Mouse (Mus musculus) lung, adult 2 months (tissue): ENCODE results near the gene Spata25. TPM values are rescaled to one million over a fixed set of nuclear protein-coding genes. Genes with fewer than 3 reads are reported as not detected.

Experiments
- DNase-seq: peaks from one replicate; pipeline ENCODE4 v3.0.0; 2022
- H3K4me1 ChIP-seq: fragments of 200-500 bp; 2 replicates; pipeline ENCODE4 v1.6.1; 2011; ENCODE audit warnings: low read length; ENCODE audit not compliant: control insufficient read depth, insufficient read depth
- H3K4me3 ChIP-seq: fragments of 200-500 bp; replicated peaks from 2 replicates; pipeline ENCODE3; 2011; ENCODE audit warnings: low read depth, mild to moderate bottlenecking, control low read depth, low read length; ENCODE audit errors: extremely low read depth
- CTCF ChIP-seq: fragments of 200-500 bp; IDR thresholded peaks from 2 replicates; pipeline ENCODE4 v1.5.1; 2011; ENCODE audit warnings: mild to moderate bottlenecking, low read length, control low read depth; ENCODE audit not compliant: insufficient read depth
- POLR2A ChIP-seq: fragments of 200-500 bp; IDR thresholded peaks from 2 replicates; pipeline ENCODE4 v1.6.1; 2011; ENCODE audit warnings: low read depth, mild to moderate bottlenecking, control low read depth, low read length, borderline replicate concordance; ENCODE audit errors: extremely low read depth
- WGBS: fragments of 180-500 bp; shearing (Covaris S2); methylation state at CpG from one replicate; pipeline ENCODE4 v1.1.7; 2018; 5-methylcytosine and 5-hydroxymethylcytosine counted together
- polyA plus RNA-seq: library from polyadenylated mRNA; depleted of rRNA; stranded (reverse); fragments of >200 nt; gene quantifications from 2 replicates; pipeline ENCODE4 v1.2.3, GENCODE M21; 2012

Gene Spata25
- polyA plus RNA-seq, 1 experiment, result 0.54 TPM

DNA sequence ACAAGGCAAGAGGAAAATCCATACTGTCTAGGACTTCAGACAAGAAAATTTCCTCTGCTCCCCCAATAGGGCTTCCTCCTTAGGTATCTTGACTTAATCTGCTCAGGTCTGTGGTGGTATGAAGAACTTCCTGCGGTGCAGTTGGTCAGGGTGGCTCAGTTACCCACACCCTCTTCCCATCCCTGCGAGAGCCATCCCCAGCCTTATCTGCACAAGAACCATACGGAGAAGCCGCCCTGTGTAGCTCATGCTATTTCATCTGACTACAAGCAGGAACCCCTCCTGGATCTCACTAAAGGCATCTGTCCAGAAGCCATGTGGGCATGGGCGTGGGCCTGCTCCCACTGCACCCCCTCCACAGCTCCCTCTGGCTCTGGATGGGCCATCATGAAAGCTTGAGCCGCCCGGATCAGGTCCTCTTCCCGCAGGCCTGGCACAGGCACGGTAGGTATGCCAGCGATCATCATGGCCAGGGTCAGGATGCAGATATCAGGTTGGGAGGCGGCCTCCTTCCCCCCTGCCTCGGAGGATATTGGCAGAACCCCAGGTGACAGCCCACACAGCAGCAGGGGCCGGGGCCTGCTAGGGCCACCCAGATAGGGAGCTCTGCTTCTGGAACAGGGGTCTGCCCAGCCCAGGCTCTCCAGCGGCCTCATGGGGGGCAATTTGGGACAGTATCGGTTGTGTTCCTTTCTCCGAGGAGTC is 1.0 kb downstream of the Spata25 start:
- WGBS, result 84% methylated on average over 16 of the region's 16 CpGs
- H3K4me3 ChIP-seq, result no peak overlapping the region
- DNase-seq, result no peak
- H3K4me1 ChIP-seq, result no peaks in the 10 kb centered on the region
- TF ChIP-seq CTCF (no peak), POLR2A (no peak)

DNA sequence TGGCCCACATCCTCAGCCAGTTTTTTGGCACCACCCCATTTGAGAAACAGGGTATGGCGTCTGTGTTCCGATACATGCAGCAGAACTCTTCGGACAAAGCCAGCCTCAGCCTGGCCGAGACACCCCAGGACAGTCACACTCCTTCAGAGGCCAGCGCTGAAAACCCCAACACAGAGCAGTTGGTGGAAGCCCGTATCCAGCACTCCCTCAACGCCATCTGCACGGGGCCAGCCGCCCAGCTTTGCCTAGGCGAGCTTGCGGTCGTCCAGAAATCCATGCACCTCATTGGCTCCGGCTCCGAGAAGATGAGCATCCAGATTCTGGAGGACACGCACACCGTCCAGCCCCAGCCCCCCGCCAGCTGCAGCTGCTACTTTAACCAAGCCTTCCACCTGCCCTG is 2.8 kb downstream of the Spata25 start:
- 94% methylated on average over 17 of the region's 17 CpGs for WGBS
- TF ChIP-seq POLR2A (no peak), CTCF (no peak)
- H3K4me1 ChIP-seq, result no peaks in the 10 kb centered on the region; the same call in 1 of the 2 replicates
- H3K4me3 ChIP-seq, result no peak overlapping the region
- no peak for DNase-seq

- TF ChIP-seq CTCF (no peak), POLR2A (no peak)
- Histone ChIP-seq H3K4me1 (no peaks in the 10 kb centered on the region; the same call in 1 of the 2 replicates), H3K4me3 (no peak overlapping the region)
- no peak for DNase-seq
- 87% methylated on average over 4 of the region's 4 CpGs for WGBS
Observed at GRCm38 (mm10) chr2:164823969-164824368, 4.4 kb downstream of the Spata25 start.

DNA sequence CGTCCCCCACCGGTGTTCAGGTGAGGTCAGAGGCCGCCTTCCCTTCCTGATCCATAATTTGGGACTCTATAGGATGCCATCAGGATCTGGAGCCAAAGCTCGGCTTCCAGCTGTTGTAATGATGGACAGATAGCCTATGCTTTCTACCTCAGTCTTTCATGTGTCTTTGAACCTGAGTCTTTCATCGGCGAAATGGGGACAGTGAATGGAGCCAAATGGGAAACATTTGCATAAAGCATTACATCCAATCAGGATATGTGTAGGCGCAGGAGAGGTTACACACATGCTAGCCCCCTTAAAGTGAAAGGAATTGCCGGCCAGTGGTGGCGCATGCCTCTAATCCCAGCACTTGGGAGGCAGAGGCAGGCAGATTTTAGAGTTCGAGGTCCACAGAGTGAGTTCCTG is 5.2 kb downstream of the Spata25 start:
- no peak for DNase-seq
- TF ChIP-seq POLR2A, result no peak
- no peak for TF ChIP-seq CTCF
- H3K4me3 ChIP-seq, result peak overlapping the region; percentile 93
- whole genome bisulfite sequencing, result under 1% methylated on average over 10 of the region's 10 CpGs
- no peaks in the 10 kb centered on the region; the same call in 1 of the 2 replicates for H3K4me1 ChIP-seq

DNA sequence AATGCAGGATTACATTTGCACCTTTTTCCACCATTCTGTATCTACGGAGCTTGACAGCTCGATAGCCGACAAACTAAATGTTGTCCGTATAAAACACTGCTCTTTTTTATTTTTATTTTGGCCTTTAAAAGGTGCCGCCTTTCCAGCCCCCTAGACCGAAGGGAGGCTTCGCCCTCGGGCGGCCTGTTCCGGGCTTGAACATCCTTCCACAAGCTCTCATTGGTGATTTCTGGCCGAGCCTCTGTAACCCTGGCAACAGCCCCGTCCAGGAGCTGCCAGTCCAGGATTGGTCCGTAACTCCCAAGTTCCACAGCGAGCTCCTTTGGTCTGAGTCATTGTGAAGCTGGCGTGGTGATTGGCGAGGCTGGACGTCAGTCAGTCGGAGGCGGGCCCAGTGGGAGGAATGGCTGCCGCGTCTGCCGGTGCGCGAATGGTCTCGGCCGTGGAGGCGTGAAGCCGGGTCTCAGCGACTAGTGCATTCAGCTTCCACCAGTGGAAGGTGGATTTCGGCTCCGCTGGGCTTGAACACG is 5.6 kb downstream of the Spata25 start, which contains the start of gene Zswim1:
Gene Zswim1, plus strand, starts transcription at position 51 of the 530 bp plus-strand sequence.
- peak; percentile 83; the same call in 1 of the 2 replicates for TF ChIP-seq POLR2A
- TF ChIP-seq CTCF, result no peak
- peak within 1 kb of the TSS; percentile 93 for H3K4me3 ChIP-seq
- WGBS, result 1% methylated on average over 32 of the region's 32 CpGs
- H3K4me1 ChIP-seq, result no peaks in the 10 kb centered on the region; the same call in none of the 2 replicates
- peak; percentile 100 for DNase-seq

DNA sequence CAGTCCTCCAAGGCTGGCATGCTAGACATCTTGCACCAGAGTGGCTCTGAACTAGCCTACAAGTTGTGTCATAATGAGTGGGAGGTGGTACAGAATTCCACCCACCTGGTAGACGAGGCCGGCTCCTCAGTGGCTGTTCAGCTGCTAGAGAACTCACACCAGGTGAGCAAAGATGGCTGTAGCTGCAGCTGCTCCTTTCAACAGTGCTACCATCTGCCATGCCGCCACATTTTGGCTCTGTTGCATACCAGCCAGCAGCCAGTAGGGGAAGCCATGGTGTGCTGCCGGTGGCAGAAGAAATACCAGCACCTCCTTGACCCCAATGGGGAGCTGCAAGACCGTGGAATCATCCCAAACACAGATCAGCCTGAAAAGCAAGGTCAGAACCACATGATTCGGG is 7.3 kb downstream of the Spata25 start:
- Histone ChIP-seq H3K4me3 (no peak overlapping the region), H3K4me1 (no peaks in the 10 kb centered on the region; the same call in none of the 2 replicates)
- DNase-seq, result no peak
- WGBS, result 86% methylated on average over 6 of the region's 6 CpGs
- TF ChIP-seq POLR2A, result no peak

DNA sequence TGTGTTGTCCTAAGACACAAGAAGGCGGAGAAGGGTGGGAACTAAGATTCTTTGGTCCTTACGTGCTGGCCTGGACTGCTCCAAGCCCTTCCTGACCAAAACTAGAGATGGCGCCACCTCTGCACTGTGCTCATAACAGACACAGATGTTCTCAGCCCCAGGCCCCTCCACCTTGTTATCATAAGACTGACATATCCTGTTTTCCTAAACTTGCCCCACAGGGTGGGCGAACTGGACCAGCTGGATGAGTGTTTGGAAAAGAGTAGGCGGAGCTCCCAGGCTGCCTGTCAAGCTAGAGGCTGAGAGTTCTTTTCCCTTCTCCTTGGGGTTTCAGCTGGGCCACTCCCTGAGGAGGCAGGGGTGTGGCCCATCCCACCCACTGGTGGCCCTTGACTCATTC is 10.6 kb downstream of the Spata25 start:
- Histone ChIP-seq H3K4me1 (no peaks in the 10 kb centered on the region; the same call in none of the 2 replicates), H3K4me3 (no peak overlapping the region)
- no peak for DNase-seq
- no peak for TF ChIP-seq POLR2A
- TF ChIP-seq CTCF, result no peak
- 56% methylated on average over 5 of the region's 5 CpGs for WGBS

DNA sequence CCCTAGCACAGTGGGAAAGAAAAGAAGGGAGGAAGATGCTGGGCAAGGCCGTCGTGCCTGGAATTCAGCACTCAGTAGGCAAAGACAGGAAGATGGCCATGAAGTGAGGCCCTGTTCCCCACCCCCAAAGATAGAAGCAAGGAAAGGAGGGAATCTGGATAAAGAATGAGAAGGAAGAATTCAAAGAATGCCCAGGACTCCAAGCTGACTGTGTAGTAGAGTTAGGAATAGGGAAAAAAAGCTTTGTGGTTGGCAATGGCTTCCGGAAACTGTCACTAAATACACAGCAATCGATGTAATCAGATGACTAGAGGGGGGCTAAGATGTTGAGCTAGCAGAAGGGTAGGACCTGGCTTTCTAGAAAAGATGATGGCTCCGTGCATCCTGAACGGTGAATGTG is 11.1 kb downstream of the Spata25 start:
- Histone ChIP-seq H3K4me1 (no peaks in the 10 kb centered on the region; the same call in none of the 2 replicates), H3K4me3 (no peak overlapping the region)
- WGBS, result 68% methylated on average over 6 of the region's 6 CpGs
- TF ChIP-seq POLR2A, result no peak
- TF ChIP-seq CTCF, result no peak
- no peak for DNase-seq

GRCm38 (mm10) chr2:164815821-164816220 is 12.5 kb downstream of the Spata25 start:
- WGBS, result 87% methylated on average over 8 of the region's 8 CpGs
- TF ChIP-seq POLR2A, result no peak
- no peak for TF ChIP-seq CTCF
- H3K4me1 ChIP-seq, result no peaks in the 10 kb centered on the region; the same call in 1 of the 2 replicates
- DNase-seq, result no peak
- H3K4me3 ChIP-seq, result no peak overlapping the region

- 78% methylated on average over 5 of the region's 5 CpGs for WGBS
- TF ChIP-seq POLR2A (no peak), CTCF (no peak)
- H3K4me3 ChIP-seq, result no peak overlapping the region
- H3K4me1 ChIP-seq, result no peaks in the 10 kb centered on the region; the same call in 1 of the 2 replicates
- no peak for DNase-seq
Observed at GRCm38 (mm10) chr2:164815348-164815747, 13.0 kb downstream of the Spata25 start.
